Mouse (Mus musculus): Measurements from ENCODE around the gene Shmt2. TPM values are rescaled to one million over a fixed set of nuclear protein-coding genes. Genes with fewer than 3 reads are reported as not detected.

Gene Shmt2
- polyA plus RNA-seq, 2 experiments = 88.2 to 88.6 TPM

DNA sequence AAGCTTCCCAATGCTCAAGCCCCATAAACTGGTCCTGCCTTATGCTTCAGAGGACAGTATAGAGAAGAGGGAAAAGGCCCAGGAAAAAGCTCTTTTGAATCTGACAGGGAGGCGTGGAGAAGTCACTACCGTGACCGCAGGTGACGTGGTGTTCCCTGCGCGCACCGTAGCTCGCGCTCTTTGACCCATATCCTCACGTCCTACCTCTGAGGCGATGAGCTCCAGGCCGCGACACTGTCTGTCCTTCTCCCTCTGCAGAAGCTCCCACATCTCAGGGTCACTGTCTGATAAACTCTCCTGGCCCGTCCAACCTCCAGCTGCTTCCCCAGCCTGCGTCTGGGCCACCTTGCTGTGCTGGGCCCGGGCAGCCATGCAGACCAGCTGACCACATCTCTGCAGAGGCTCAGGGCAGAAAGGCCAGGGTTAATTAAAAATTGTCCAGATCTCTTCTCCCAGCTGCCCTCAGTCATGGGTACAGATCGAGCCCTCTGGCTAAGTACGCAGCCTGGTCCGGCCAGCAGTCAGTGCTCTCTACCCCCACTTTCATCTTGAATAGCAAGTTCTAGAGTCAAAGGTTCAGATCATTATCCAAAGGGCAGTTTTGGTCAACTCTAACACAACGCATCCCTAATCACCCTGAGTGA, 1.4 kb downstream of the Shmt2 start:
- H3K27ac ChIP-seq = peak overlapping the region; percentile 74
- H3K36me3 ChIP-seq (replicated peaks; ENCODE audit: control insufficient read depth, insufficient read depth, low read depth) = peaks cover 36% of the 10 kb centered on the region
- peaks cover 22% of the 10 kb centered on the region for H3K27me3 ChIP-seq (ENCODE audit: control insufficient read depth, insufficient read depth, low read length)
- peaks cover 13 to 24% of the 10 kb centered on the region in 2 experiments for H3K4me1 ChIP-seq (replicated peaks; ENCODE audit: control insufficient read depth in 2 of 2, insufficient read depth in 2 of 2, low read length in 1 of 2)
- DNase-seq (ENCODE audit: low read depth in 3 of 3, low spot score in 3 of 3) (no peak), ATAC-seq (ENCODE audit: insufficient read depth) (no peak)
- 68% methylated on average over 20 of the region's 20 CpGs for WGBS (ENCODE audit: insufficient replicate concordance)
- TF ChIP-seq CTCF (IDR thresholded peaks at IDR 0.05; ENCODE audit: low read depth) = no peak
- TF ChIP-seq EP300 (IDR thresholded peaks at IDR 0.05; ENCODE audit: low read depth) = no peak
- no peaks in the 10 kb centered on the region for H3K9me3 ChIP-seq (ENCODE audit: control insufficient read depth, low read length)
- peak overlapping the region; percentile 88 to 98 for H3K4me3 ChIP-seq (ENCODE audit: insufficient read depth in 1 of 2, low read depth in 2 of 2, low read length in 2 of 2)
- peak overlapping the region; percentile 87 for H3K9ac ChIP-seq (replicated peaks)
- H3K4me2 ChIP-seq (ENCODE audit: low read depth) = peak overlapping the region; percentile 99

DNA sequence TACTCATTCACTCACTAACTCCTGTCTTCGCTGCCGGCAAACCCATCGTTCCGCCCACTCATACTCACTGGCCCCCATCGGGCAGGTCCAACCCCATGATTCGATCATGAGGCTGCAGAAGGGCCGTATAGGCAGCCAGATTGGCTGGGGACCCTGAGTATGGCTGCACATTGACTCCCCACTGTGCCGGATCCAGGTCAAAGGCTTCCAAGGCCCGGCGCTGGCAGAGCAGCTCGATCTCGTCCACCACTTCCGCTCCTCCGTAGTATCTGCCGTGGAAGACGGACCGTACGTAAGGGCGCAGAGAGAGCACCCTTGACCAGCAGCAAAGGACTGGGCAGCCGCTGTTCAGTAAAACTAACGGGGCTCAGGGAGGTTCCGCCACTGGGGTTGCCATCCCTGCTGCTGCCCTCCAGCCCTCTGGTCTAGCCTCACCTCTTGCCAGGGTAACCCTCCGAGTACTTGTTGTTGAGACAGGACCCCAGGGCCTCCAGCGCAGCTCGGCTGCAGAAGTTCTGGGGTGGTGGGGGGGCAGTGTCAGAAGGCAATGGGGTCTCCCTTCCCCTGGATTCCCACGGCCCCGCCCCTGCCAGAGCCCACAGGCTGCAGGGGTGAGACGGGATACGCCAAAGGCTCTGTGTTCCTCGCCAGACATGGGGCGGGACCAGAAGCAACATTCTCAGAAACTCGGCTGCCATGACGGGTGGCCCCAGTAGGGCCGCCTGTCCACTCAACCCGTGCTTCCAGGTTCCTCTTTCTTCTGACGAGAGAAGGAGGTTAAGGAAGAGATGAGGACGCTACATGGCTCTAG, 2.1 kb downstream of the Shmt2 start:
- H3K27ac ChIP-seq = no peak overlapping the region
- H3K27me3 ChIP-seq (ENCODE audit: control insufficient read depth, insufficient read depth, low read length) = peaks cover 18% of the 10 kb centered on the region
- no peak for TF ChIP-seq EP300 (IDR thresholded peaks at IDR 0.05; ENCODE audit: low read depth)
- TF ChIP-seq CTCF (IDR thresholded peaks at IDR 0.05; ENCODE audit: low read depth) = no peak
- H3K4me3 ChIP-seq (ENCODE audit: insufficient read depth in 1 of 2, low read depth in 2 of 2, low read length in 2 of 2) = peak overlapping the region in 1 of 2 experiments; percentile 88; a peak in 2 of 4 replicates
- DNase-seq (ENCODE audit: low read depth in 3 of 3, low spot score in 3 of 3) (no peak), ATAC-seq (ENCODE audit: insufficient read depth) (no peak)
- 86% methylated on average over 37 of the region's 37 CpGs for WGBS (ENCODE audit: insufficient replicate concordance)
- H3K9me3 ChIP-seq (ENCODE audit: control insufficient read depth, low read length) = no peaks in the 10 kb centered on the region
- H3K36me3 ChIP-seq (replicated peaks; ENCODE audit: control insufficient read depth, insufficient read depth, low read depth) = peaks cover 36% of the 10 kb centered on the region
- H3K4me2 ChIP-seq (ENCODE audit: low read depth) = peak overlapping the region; percentile 99
- H3K9ac ChIP-seq (replicated peaks) = peak overlapping the region; percentile 87; the same call in 1 of the 2 replicates
- H3K4me1 ChIP-seq (replicated peaks; ENCODE audit: control insufficient read depth in 2 of 2, insufficient read depth in 2 of 2, low read length in 1 of 2) = peaks cover 13 to 30% of the 10 kb centered on the region in 2 experiments

DNA sequence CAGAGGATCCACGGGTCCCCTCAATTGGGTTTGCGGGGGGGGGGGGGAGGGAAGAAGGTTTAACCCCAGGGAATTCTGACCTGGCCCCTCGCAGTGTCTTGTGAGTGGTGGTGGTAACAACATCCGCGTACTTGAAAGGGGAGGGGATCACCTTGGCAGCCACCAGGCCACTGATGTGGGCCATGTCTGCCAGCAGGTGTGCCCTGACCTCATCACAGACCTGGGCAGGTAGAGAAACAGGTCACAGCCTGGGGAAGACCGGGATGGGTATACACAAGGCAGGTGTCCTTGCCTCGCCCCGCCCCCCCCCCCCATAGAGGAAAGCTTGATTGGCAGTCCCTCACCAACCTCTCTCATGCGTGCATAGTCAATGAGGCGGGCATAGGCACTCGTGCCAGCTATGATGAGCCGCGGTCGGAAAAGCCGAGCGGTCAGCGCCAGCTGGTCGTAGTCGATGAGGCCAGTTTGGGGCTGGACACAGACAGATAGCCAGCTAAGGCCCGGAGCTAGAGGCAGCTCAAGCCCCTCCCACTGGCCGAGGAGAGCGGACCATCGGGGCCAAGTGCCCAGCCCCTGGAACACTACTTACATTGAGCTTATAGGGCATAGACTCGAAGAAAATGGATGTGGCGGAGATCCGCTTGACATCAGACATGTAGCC, 3.1 kb downstream of the Shmt2 start:
- Histone ChIP-seq H3K9me3 (ENCODE audit: control insufficient read depth, low read length) (no peaks in the 10 kb centered on the region), H3K27me3 (ENCODE audit: control insufficient read depth, insufficient read depth, low read length) (peaks cover 18% of the 10 kb centered on the region), H3K4me2 (ENCODE audit: low read depth) (no peak overlapping the region), H3K4me1 (replicated peaks; ENCODE audit: control insufficient read depth in 2 of 2, insufficient read depth in 2 of 2, low read length in 1 of 2) (peaks cover 17 to 38% of the 10 kb centered on the region in 2 experiments), H3K36me3 (replicated peaks; ENCODE audit: control insufficient read depth, insufficient read depth, low read depth) (peaks cover 36% of the 10 kb centered on the region), H3K27ac (no peak overlapping the region), H3K9ac (replicated peaks) (no peak overlapping the region), H3K4me3 (ENCODE audit: insufficient read depth in 1 of 2, low read depth in 2 of 2, low read length in 2 of 2) (no peak overlapping the region)
- TF ChIP-seq EP300 (IDR thresholded peaks at IDR 0.05; ENCODE audit: low read depth) = no peak
- no peak for TF ChIP-seq CTCF (IDR thresholded peaks at IDR 0.05; ENCODE audit: low read depth)
- ATAC-seq (ENCODE audit: insufficient read depth) = no peak
- 91% methylated on average over 25 of the region's 26 CpGs for WGBS (ENCODE audit: insufficient replicate concordance)
- no peak for DNase-seq (ENCODE audit: low read depth in 3 of 3, low spot score in 3 of 3)

DNA sequence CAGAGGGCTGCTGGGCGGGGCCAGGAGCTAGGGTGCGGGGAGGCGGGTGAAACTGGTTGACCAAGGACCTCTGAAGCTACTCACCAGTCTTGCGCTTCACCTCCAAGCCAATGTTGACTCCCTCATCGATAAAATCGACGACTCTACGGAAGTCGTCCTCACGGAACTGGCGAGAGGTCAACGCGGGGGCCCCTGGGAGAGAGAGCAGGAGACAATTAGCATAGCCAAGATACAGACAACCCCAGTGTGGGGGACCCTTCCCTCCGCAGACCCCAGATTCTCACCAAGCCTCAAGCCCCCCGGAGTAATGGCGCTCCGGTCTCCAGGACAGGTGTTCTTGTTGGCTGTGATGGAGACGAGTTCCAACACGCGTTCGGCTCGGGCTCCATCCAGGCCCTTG, 4.3 kb downstream of the Shmt2 start:
- no peaks in the 10 kb centered on the region for H3K9me3 ChIP-seq (ENCODE audit: control insufficient read depth, low read length)
- H3K36me3 ChIP-seq (replicated peaks; ENCODE audit: control insufficient read depth, insufficient read depth, low read depth) = peaks cover 36% of the 10 kb centered on the region
- no peak overlapping the region for H3K4me2 ChIP-seq (ENCODE audit: low read depth)
- ATAC-seq (ENCODE audit: insufficient read depth) (no peak), DNase-seq (ENCODE audit: low read depth in 3 of 3, low spot score in 3 of 3) (no peak)
- H3K9ac ChIP-seq (replicated peaks) = no peak overlapping the region
- H3K27ac ChIP-seq = no peak overlapping the region
- 95% methylated on average over 22 of the region's 22 CpGs for WGBS (ENCODE audit: insufficient replicate concordance)
- peaks cover 20 to 44% of the 10 kb centered on the region in 2 experiments for H3K4me1 ChIP-seq (replicated peaks; ENCODE audit: control insufficient read depth in 2 of 2, insufficient read depth in 2 of 2, low read length in 1 of 2)
- no peak for TF ChIP-seq CTCF (IDR thresholded peaks at IDR 0.05; ENCODE audit: low read depth)
- no peak for TF ChIP-seq EP300 (IDR thresholded peaks at IDR 0.05; ENCODE audit: low read depth)
- H3K4me3 ChIP-seq (ENCODE audit: insufficient read depth in 1 of 2, low read depth in 2 of 2, low read length in 2 of 2) = no peak overlapping the region
- H3K27me3 ChIP-seq (ENCODE audit: control insufficient read depth, insufficient read depth, low read length) = peaks cover 18% of the 10 kb centered on the region
